ENCODE assay signal across 18 mouse cellular contexts in the genomic region with DNA sequence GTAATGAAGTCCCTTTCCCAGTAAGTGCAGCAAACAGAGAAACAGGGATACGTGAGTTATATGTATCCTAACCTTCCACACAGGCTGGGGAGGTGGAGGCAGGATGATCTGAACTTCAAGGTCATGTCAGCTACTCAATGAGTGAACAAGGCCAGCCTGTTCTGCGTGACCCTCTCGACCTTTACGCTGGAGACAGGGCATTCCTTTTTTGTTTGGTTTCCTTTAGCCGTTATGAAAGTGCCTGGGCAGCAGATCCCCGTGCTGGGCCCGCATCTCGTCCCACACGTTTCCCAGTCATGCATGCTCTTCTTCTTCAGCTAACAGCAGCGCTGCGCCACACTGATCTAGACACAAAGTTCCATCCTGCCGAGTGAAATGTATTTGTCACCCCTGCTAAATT. TPM values are rescaled to one million over a fixed set of nuclear protein-coding genes. Genes with fewer than 3 reads are reported as not detected.
"Had no signal": no experiment of that assay in that cellular context is flagged by ENCODE, and none has a peak within 500 bp of the region (broad histone marks: within the 10 kb centered on the region; RNA-seq: fewer than 3 reads in every experiment).

No protein-coding gene starts in this region.

- H3K27me3 ChIP-seq: limb, embryonic 12.5 days; midbrain, embryonic 13.5 days had no signal

- H3K4me2 ChIP-seq: limb, embryonic 12.5 days; liver, embryonic 13.5 days; midbrain, embryonic 13.5 days had no signal

- H3K4me3 ChIP-seq: layer of hippocampus, adult 2 months; limb, embryonic 12.5 days; liver, embryonic 13.5 days; midbrain, embryonic 13.5 days had no signal

- ATAC-seq: lung, postnatal 0 days; midbrain, embryonic 13.5 days had no signal

- H3K9ac ChIP-seq: limb, embryonic 12.5 days; liver, embryonic 13.5 days; midbrain, embryonic 13.5 days had no signal

- H3K36me3 ChIP-seq: limb, embryonic 12.5 days; liver, embryonic 13.5 days; midbrain, embryonic 13.5 days had no signal

- DNase-seq: kidney, postnatal 10 days; kidney, postnatal 4 days; liver, embryonic 13.5 days; lung, adult 2 months; lung, postnatal 36 days; right cerebral cortex, postnatal 4 days; spleen, adult 18-20 months; thymus, adult 18-20 months; thymus, postnatal 14 days had no signal

- H3K9me3 ChIP-seq: liver, embryonic 13.5 days; midbrain, embryonic 13.5 days had no signal

- H3K27ac ChIP-seq: layer of hippocampus, adult 2 months; limb, embryonic 12.5 days; liver, embryonic 13.5 days; midbrain, embryonic 13.5 days had no signal

RNA-seq across cellular contexts. Expression of a gene that starts 53.4 kb away (rescaled TPM):
- total RNA-seq: megakaryocyte progenitor cell, adult 5-6 weeks; midbrain, postnatal 0 days had no signal
- polyA plus RNA-seq: kidney, embryonic 14.5 days; limb, embryonic 12.5 days; liver, embryonic 13.5 days; lung, adult 2 months; lung, postnatal 0 days; midbrain, postnatal 0 days; neural tube, embryonic 14.5 days; stomach, embryonic 14.5 days had no signal
